Mouse (Mus musculus) splenic B cell, adult 2 months (primary cell): ENCODE measurements around the gene Pabpc4l.
"Not testable (repeated sequence)": the region's sequence is repeated elsewhere in the genome, so short reads cannot be mapped to it uniquely, and the experiment has no call there.

ENCODE experiments used
- DNase-seq: peaks from one replicate; pipeline ENCODE4 v3.0.0-alpha.2; 2011; ENCODE audit warnings: low read depth, low spot score
- H3K27me3 ChIP-seq: 2 replicates; pipeline ENCODE4 v1.6.1; 2012; ENCODE audit warnings: mild to moderate bottlenecking, low read length, moderate library complexity, mixed read lengths; ENCODE audit not compliant: control insufficient read depth, poor library complexity, insufficient read depth, severe bottlenecking
- H3K36me3 ChIP-seq: 2 replicates; pipeline ENCODE4 v1.6.1; 2012; ENCODE audit warnings: mild to moderate bottlenecking, low read length, moderate library complexity, mixed read lengths; ENCODE audit not compliant: control insufficient read depth, poor library complexity, insufficient read depth, severe bottlenecking

Gene Pabpc4l

GRCm38 (mm10) chr3:46447481-46448265, at the start of gene Pabpc4l:
TSS of gene Pabpc4l (minus strand) at chr3:46448219.
- H3K36me3 ChIP-seq: no peaks in the 10 kb centered on the region

DNA sequence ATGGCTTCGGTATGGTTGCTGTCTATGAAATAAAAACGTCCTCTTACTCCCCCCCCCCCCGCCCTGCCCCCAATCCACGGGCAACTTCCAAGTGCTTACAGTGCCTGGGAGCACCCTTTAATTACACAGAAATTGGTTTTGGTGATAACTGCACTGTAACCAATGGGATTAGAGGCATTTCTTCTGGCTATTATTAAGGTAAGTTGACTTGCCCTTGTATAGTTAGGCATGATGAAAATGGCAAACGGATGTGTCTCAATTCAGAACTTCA, 42.9 kb upstream of the Pabpc4l start:
- H3K27me3 ChIP-seq: no peaks in the 10 kb centered on the region
- DNase-seq: no peak

More at GRCm38 (mm10) chr3:46447481-46448265, at the start of gene Pabpc4l:
- no peak for DNase-seq
- H3K27me3 ChIP-seq: no peaks in the 10 kb centered on the region

DNA sequence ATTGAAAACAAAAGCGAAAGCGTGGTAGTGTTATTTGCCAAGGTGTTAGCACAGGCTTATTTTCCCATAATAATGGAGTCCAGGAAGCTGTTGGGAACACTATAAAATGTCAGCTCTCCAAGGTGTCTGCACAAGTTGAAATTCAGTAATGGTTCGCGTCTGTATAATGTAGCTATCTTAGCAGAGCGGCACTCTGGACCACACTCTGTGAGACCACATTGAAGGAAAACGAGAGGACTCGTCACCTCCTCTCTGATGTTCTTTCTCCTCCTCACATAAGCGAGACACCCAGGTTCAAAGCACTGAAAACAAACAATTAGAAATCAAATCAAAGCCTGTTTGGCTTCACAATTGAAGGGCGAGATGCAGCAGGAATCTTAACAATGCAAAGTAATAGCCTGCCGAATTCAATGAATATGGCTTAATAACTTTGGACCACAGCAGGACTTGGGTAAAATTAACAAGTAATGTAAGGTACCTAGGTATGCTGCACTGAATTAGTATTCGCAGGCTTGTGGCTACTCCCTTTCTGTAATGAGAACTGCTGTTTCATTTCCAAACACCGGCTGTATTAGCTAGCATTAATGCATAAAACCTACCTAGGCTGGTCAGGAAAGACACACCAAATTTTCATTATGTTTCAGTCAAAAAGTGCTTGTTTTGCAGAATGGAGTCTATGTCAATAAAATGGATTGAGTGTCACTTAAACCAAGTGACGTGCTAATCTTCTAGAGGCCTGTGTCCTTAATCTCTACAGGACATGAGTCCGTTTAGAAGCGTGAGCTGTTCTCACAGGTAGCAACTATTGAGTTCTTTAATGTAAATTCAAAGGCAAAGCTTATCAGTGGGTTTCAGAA, 42.3 kb upstream of the Pabpc4l start:
- no peak for DNase-seq
- no peaks in the 10 kb centered on the region for H3K27me3 ChIP-seq
- H3K36me3 ChIP-seq: no peaks in the 10 kb centered on the region

More for the DNA sequence above, 42.9 kb upstream of the Pabpc4l start:
- no peaks in the 10 kb centered on the region for H3K36me3 ChIP-seq

DNA sequence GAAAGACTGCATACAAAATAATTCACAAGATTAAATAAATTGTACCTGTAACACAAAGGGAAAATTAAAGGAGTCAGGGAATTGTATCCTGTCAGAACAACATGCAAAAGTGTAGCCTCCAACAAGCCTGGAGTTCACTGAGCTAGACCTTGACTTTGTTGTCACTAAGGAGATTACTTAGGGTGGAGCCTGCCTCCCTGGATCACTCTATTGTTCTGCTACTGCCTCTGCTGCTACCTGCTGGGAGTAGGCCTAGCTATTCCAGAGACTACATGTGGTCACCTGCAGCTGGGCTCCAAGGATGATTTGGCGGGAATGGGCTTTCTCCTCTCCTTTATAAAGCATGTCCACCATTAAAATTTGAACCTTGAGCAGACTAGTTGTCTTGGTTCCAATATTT, 38.1 kb upstream of the Pabpc4l start:
- DNase-seq, H3K36me3 ChIP-seq, H3K27me3 ChIP-seq: not testable (repeated sequence)

- Histone ChIP-seq H3K36me3 (no peaks in the 10 kb centered on the region), H3K27me3 (no peaks in the 10 kb centered on the region)
- no peak for DNase-seq
Observed at GRCm38 (mm10) chr3:46448266-46448532, 180 bp upstream of the Pabpc4l start.

- H3K27me3 ChIP-seq: no peaks in the 10 kb centered on the region
- no peak for DNase-seq
- no peaks in the 10 kb centered on the region for H3K36me3 ChIP-seq
Observed at GRCm38 (mm10) chr3:46431416-46431815, 16.6 kb downstream of the Pabpc4l start.
